Mouse (Mus musculus) megakaryocyte, embryonic 14.5 days (primary cell): ENCODE measurements around the gene Cmtm8.

Experiments used
- FLI1 ChIP-seq: IDR thresholded peaks from 2 replicates; pipeline ENCODE4 v1.6.1; 2012; ENCODE audit warnings: low read length, inconsistent platforms, mixed read lengths
- GATA1 ChIP-seq: IDR thresholded peaks from 3 replicates; pipeline ENCODE4 v1.6.1; 2012; ENCODE audit warnings: mixed read lengths, low read length, inconsistent platforms, borderline replicate concordance

DNA sequence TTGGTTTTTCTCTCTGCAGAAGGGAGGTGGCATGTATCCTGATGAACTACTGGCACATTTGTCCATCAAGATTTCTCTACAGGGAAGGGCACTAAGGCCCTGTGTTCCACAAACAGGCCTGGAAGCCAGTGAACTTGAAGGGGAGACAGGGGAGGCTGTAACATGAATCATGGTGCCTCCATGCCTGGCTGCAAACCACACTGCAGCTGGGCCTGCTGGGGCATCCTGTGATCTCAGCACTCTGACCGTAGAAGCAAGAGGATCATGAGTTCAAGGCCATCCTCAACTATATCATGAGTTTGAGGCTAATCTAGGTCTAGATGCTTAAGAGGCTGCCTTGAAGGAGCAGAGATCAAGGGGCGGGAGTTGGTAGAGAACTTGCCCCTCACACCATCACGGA lies 67.6 kb downstream of the Cmtm8 start:
- TF ChIP-seq GATA1 (no peak), FLI1 (no peak)
